Mouse (Mus musculus) ES-Bruce4 (cell line): ENCODE data around the gene Srp54c.

Experiments used
- CTCF ChIP-seq: IDR thresholded peaks from one replicate; pipeline ENCODE4 v1.8.1; 2011; ENCODE audit warnings: low read depth, low read length
- POLR2A ChIP-seq: IDR thresholded peaks from one replicate; pipeline ENCODE4 v1.8.1; 2011; ENCODE audit warnings: low read length; ENCODE audit not compliant: insufficient read depth

DNA sequence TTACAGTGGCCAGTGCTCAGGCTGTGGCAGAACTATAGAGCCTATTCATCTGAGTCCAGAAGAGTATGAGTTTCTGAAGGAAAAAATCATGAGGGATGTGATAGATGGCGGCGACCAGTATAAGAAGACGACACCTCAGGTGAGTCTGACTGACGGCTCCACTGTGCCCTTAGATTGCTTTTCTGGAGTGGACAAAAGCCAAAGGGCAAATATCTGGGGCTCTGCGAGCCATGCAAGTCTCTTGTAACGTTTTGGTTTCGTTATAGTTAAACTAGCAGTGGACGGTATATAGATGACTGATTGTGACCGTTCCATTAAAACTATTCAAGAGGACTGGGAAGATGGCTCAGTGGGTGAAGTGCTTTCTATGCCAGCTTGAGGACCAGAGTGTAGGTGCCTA is 78.8 kb downstream of the Srp54c start:
- TF ChIP-seq CTCF (no peak), POLR2A (no peak)
